Mouse (Mus musculus): ENCODE results near the gene Sppl2c.

- TF ChIP-seq CTCF (IDR thresholded peaks at IDR 0.05; ENCODE audit: low read depth, low read length) (peak; percentile 79), POLR2A (IDR thresholded peaks at IDR 0.05; ENCODE audit: insufficient read depth, low read length) (peak; percentile 29)
Measured at GRCm38 (mm10) chr11:104231041-104231911, 45.1 kb downstream of the Sppl2c start, which contains the start of gene Mapt.
